Mouse (Mus musculus): ENCODE measurements at regions not wholly inside any gene's neighbourhood (a gene's known extent, or its start where the extent isn't known, plus 50 kb on each side); places are given as distances from the start of the nearest gene placed in this dataset.

DNA sequence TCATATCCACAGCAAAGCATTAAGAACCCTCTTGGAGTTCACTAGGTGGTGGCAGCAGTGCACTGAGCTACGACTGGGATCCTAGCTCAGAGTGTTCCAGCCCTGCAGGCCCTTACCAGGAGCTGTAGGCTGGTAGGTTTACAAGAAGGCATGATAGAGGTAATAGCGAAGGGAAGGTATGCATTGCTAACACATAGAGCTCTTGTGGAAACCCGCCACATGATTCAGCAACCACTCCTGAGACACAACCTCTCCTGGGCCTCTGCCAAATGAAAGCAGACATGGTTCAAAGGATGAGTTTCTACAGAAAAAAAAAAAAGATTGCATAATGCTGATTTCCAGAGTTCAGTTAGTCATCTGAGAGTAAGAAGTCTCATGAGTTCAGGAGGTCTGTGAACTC, 370.5 kb upstream of the Npvf start:
- Histone ChIP-seq H3K27ac (ENCODE audit: low read length) (no peak overlapping the region), H3K4me3 (ENCODE audit: low read depth, low read length) (no peak overlapping the region), H3K36me3 (ENCODE audit: control insufficient read depth, insufficient read depth, low read length) (no peaks in the 10 kb centered on the region), H3K9ac (replicated peaks; ENCODE audit: low read depth, low read length) (no peak overlapping the region), H3K27me3 (ENCODE audit: control insufficient read depth, insufficient read depth, low read length) (no peaks in the 10 kb centered on the region), H3K4me2 (replicated peaks; ENCODE audit: low read depth, low read length) (no peak overlapping the region), H3K4me1 (ENCODE audit: control insufficient read depth, insufficient read depth, low read length) (peaks cover 3% of the 10 kb centered on the region), H3K9me3 (ENCODE audit: control insufficient read depth, low read depth, low read length) (no peaks in the 10 kb centered on the region)
- 83% methylated on average over 3 of the region's 3 CpGs for WGBS
- no peak for ATAC-seq (ENCODE audit: insufficient number of reproducible peaks, insufficient read depth, low FRiP score, low read depth)

DNA sequence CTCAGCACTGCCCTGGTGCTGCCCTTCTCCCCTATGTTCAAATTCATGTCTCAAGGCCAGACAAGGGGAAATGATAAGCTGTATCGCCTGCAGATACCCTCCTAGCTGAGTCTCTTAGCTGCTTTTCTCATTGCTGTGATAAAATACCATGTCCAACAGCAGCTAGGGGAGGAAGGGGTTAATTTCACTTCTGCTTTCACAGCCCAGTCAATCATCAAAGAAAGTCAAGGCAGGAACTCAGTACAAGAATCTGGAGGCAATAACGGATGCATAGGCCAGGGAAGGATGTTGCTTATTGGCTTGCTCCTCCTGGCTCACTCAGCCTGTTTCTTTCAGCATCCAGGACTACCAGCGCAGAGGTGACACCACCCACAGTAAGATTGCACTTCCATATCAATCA, 371.2 kb upstream of the Npvf start:
- no peak overlapping the region for H3K27ac ChIP-seq (ENCODE audit: low read length)
- H3K9ac ChIP-seq (replicated peaks; ENCODE audit: low read depth, low read length) = no peak overlapping the region
- no peak overlapping the region for H3K4me3 ChIP-seq (ENCODE audit: low read depth, low read length)
- 67% methylated on average over 3 of the region's 3 CpGs for WGBS
- H3K9me3 ChIP-seq (ENCODE audit: control insufficient read depth, low read depth, low read length) = no peaks in the 10 kb centered on the region
- H3K27me3 ChIP-seq (ENCODE audit: control insufficient read depth, insufficient read depth, low read length) = no peaks in the 10 kb centered on the region
- H3K36me3 ChIP-seq (ENCODE audit: control insufficient read depth, insufficient read depth, low read length) = no peaks in the 10 kb centered on the region
- no peak overlapping the region for H3K4me2 ChIP-seq (replicated peaks; ENCODE audit: low read depth, low read length)
- H3K4me1 ChIP-seq (ENCODE audit: control insufficient read depth, insufficient read depth, low read length) = peaks cover 3% of the 10 kb centered on the region
- no peak for ATAC-seq (ENCODE audit: insufficient number of reproducible peaks, insufficient read depth, low FRiP score, low read depth)

DNA sequence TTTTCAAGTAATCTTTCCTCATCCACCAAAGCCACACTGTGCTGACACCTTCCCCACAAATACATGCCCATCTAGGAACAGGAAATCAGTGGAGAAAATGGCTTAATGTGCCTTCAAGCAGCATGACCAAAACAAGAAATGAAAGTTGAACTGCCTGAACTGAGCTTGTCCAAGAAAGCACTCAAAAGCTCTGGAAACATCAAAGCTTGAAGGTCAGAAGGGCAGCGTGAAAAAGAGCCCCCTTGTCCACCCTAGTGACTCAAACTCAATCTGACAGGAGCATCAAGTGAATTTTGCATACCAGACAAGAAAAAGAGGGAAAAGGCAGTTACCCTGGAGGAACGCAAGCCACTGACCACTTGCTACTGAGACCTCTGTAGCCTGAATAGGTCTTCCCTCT, 373.1 kb upstream of the Npvf start:
- no peaks in the 10 kb centered on the region for H3K36me3 ChIP-seq (ENCODE audit: control insufficient read depth, insufficient read depth, low read length)
- peaks cover 3% of the 10 kb centered on the region for H3K4me1 ChIP-seq (ENCODE audit: control insufficient read depth, insufficient read depth, low read length)
- no peak overlapping the region for H3K27ac ChIP-seq (ENCODE audit: low read length)
- H3K27me3 ChIP-seq (ENCODE audit: control insufficient read depth, insufficient read depth, low read length) = no peaks in the 10 kb centered on the region
- no peak overlapping the region for H3K9ac ChIP-seq (replicated peaks; ENCODE audit: low read depth, low read length)
- H3K9me3 ChIP-seq (ENCODE audit: control insufficient read depth, low read depth, low read length) = no peaks in the 10 kb centered on the region
- WGBS = 77% methylated on average over 2 of the region's 2 CpGs
- H3K4me3 ChIP-seq (ENCODE audit: low read depth, low read length) = no peak overlapping the region
- no peak overlapping the region for H3K4me2 ChIP-seq (replicated peaks; ENCODE audit: low read depth, low read length)
- no peak for ATAC-seq (ENCODE audit: insufficient number of reproducible peaks, insufficient read depth, low FRiP score, low read depth)

DNA sequence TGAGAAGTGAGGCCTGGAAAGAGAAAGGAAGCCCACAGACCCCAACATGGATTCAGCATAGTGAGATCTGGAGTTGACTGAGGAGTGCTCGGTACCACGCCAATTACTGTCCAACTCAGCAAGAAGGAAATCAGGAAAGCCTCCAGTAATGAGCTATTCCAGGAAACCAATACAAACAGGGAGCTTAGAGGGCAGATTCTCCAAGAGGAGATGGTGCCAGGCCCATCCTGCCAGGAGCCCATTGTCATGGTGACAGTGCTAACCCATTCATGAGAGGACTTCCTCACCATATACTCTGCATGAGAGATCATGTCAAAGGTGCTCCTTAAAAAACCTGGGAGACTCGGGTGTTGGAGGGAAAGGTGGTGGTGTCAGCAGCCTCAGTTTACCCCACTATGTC, 375.3 kb upstream of the Npvf start:
- no peak overlapping the region for H3K27ac ChIP-seq (ENCODE audit: low read length)
- H3K27me3 ChIP-seq (ENCODE audit: control insufficient read depth, insufficient read depth, low read length) = no peaks in the 10 kb centered on the region
- no peak overlapping the region for H3K4me3 ChIP-seq (ENCODE audit: low read depth, low read length)
- H3K4me1 ChIP-seq (ENCODE audit: control insufficient read depth, insufficient read depth, low read length) = peaks cover 3% of the 10 kb centered on the region; the same call in 1 of the 2 replicates
- no peaks in the 10 kb centered on the region for H3K9me3 ChIP-seq (ENCODE audit: control insufficient read depth, low read depth, low read length)
- 86% methylated on average over 3 of the region's 3 CpGs for WGBS
- ATAC-seq (ENCODE audit: insufficient number of reproducible peaks, insufficient read depth, low FRiP score, low read depth) = no peak
- H3K9ac ChIP-seq (replicated peaks; ENCODE audit: low read depth, low read length) = no peak overlapping the region
- H3K36me3 ChIP-seq (ENCODE audit: control insufficient read depth, insufficient read depth, low read length) = no peaks in the 10 kb centered on the region
- no peak overlapping the region for H3K4me2 ChIP-seq (replicated peaks; ENCODE audit: low read depth, low read length)

DNA sequence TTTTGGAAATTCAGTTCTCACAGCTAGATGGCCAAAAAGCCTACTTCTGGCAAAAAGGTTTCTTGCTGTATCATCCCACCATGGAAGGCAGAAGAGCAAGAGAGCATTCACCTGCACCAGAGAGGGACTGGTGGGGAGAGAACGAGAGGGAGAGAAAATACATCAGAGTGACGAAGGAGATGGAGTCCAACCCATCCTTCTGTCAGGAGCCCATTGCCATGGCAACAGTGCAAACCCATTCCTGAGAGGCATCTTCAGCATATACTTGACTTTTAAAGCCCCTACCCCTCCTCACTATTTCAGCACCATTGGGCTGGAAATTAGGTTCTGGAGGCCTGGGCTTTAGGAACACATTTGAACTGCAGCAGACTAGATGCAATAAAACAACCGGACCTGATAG, 375.7 kb upstream of the Npvf start:
- no peaks in the 10 kb centered on the region for H3K36me3 ChIP-seq (ENCODE audit: control insufficient read depth, insufficient read depth, low read length)
- no peaks in the 10 kb centered on the region for H3K9me3 ChIP-seq (ENCODE audit: control insufficient read depth, low read depth, low read length)
- no peak overlapping the region for H3K4me2 ChIP-seq (replicated peaks; ENCODE audit: low read depth, low read length)
- H3K4me1 ChIP-seq (ENCODE audit: control insufficient read depth, insufficient read depth, low read length) = peaks cover 3% of the 10 kb centered on the region; the same call in 1 of the 2 replicates
- WGBS = 87% methylated on average over 3 of the region's 3 CpGs
- no peaks in the 10 kb centered on the region for H3K27me3 ChIP-seq (ENCODE audit: control insufficient read depth, insufficient read depth, low read length)
- no peak for ATAC-seq (ENCODE audit: insufficient number of reproducible peaks, insufficient read depth, low FRiP score, low read depth)
- H3K9ac ChIP-seq (replicated peaks; ENCODE audit: low read depth, low read length) = no peak overlapping the region
- no peak overlapping the region for H3K27ac ChIP-seq (ENCODE audit: low read length)
- no peak overlapping the region for H3K4me3 ChIP-seq (ENCODE audit: low read depth, low read length)

DNA sequence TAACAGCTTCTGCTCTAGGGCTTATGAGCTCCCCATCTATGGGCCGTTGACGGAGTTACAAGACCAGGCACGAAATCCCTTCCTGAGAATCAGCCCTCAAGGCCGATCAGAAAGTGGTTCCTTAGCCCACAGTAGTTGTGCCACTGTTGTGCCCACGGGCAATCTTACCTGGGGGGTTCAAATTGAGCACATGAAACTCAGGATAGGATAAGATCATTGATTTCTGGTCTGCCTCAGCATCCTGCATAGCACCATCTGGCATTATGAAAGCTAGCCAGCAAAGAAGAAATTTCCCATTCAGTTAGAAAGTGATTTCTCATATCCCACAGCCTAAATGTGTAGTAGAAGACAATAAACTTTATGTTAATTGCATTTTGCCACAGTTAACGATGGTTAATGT, 379.6 kb upstream of the Npvf start:
- no peaks in the 10 kb centered on the region for H3K36me3 ChIP-seq (ENCODE audit: control insufficient read depth, insufficient read depth, low read length)
- WGBS = 82% methylated on average over 6 of the region's 6 CpGs
- no peaks in the 10 kb centered on the region for H3K27me3 ChIP-seq (ENCODE audit: control insufficient read depth, insufficient read depth, low read length)
- peaks cover 4% of the 10 kb centered on the region; the same call in 1 of the 2 replicates for H3K4me1 ChIP-seq (ENCODE audit: control insufficient read depth, insufficient read depth, low read length)
- no peak for ATAC-seq (ENCODE audit: insufficient number of reproducible peaks, insufficient read depth, low FRiP score, low read depth)
- H3K9me3 ChIP-seq (ENCODE audit: control insufficient read depth, low read depth, low read length) = no peaks in the 10 kb centered on the region
- no peak overlapping the region for H3K4me2 ChIP-seq (replicated peaks; ENCODE audit: low read depth, low read length)
- H3K9ac ChIP-seq (replicated peaks; ENCODE audit: low read depth, low read length) = no peak overlapping the region
- no peak overlapping the region for H3K4me3 ChIP-seq (ENCODE audit: low read depth, low read length)
- H3K27ac ChIP-seq (ENCODE audit: low read length) = no peak overlapping the region

DNA sequence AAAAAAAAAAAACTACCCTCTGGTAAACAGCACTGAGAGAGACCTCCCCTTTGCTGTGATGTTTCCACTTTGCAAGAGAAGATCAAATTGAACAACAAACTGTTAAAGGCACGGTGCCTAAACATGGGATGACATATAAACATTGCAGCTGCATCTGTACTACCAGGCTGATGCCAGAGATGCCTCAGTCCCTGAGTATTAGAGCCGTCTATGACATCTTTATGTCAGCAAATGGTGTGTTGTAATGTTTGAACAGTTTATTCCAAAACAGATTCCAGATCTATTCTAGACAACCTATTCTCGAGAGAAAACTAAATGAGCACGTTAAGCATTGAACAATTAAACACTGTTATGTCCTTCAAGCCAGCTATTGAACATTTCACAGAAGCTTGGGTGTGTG, 381.8 kb upstream of the Npvf start:
- no peaks in the 10 kb centered on the region for H3K27me3 ChIP-seq (ENCODE audit: control insufficient read depth, insufficient read depth, low read length)
- no peak overlapping the region; the same call in 1 of the 2 replicates for H3K27ac ChIP-seq (ENCODE audit: low read length)
- H3K9ac ChIP-seq (replicated peaks; ENCODE audit: low read depth, low read length) = no peak overlapping the region
- H3K36me3 ChIP-seq (ENCODE audit: control insufficient read depth, insufficient read depth, low read length) = no peaks in the 10 kb centered on the region
- no peak overlapping the region for H3K4me2 ChIP-seq (replicated peaks; ENCODE audit: low read depth, low read length)
- WGBS = 50% methylated on average over 4 of the region's 4 CpGs
- H3K4me1 ChIP-seq (ENCODE audit: control insufficient read depth, insufficient read depth, low read length) = peaks cover 4% of the 10 kb centered on the region; the same call in 1 of the 2 replicates
- no peak for ATAC-seq (ENCODE audit: insufficient number of reproducible peaks, insufficient read depth, low FRiP score, low read depth)
- H3K9me3 ChIP-seq (ENCODE audit: control insufficient read depth, low read depth, low read length) = no peaks in the 10 kb centered on the region
- no peak overlapping the region for H3K4me3 ChIP-seq (ENCODE audit: low read depth, low read length)

DNA sequence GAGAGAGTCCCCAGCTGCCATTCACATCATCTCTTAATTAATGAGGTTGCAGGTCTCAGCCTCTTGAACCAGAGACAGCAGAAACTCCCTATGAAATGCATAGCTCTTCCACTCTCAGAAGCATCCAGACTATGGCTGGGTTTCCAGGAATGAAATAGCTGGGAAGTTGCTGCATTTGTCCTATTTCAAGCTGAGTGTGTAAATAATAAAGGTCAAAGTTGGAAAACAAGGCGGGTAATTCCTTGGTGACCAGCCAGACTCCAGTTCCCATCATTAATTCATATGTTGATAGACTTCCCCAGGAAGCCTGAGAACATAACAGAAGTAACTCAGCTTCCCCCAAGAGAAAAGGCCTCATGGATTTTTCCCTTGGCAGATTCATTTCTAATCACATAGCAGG, 382.3 kb upstream of the Npvf start:
- no peak overlapping the region for H3K4me2 ChIP-seq (replicated peaks; ENCODE audit: low read depth, low read length)
- no peaks in the 10 kb centered on the region for H3K36me3 ChIP-seq (ENCODE audit: control insufficient read depth, insufficient read depth, low read length)
- 39% methylated on average over 1 of the region's 1 CpGs for WGBS
- no peaks in the 10 kb centered on the region for H3K27me3 ChIP-seq (ENCODE audit: control insufficient read depth, insufficient read depth, low read length)
- no peaks in the 10 kb centered on the region for H3K9me3 ChIP-seq (ENCODE audit: control insufficient read depth, low read depth, low read length)
- no peak for ATAC-seq (ENCODE audit: insufficient number of reproducible peaks, insufficient read depth, low FRiP score, low read depth)
- no peak overlapping the region for H3K9ac ChIP-seq (replicated peaks; ENCODE audit: low read depth, low read length)
- peaks cover 4% of the 10 kb centered on the region; the same call in 1 of the 2 replicates for H3K4me1 ChIP-seq (ENCODE audit: control insufficient read depth, insufficient read depth, low read length)
- no peak overlapping the region; the same call in 1 of the 2 replicates for H3K27ac ChIP-seq (ENCODE audit: low read length)
- H3K4me3 ChIP-seq (ENCODE audit: low read depth, low read length) = no peak overlapping the region

DNA sequence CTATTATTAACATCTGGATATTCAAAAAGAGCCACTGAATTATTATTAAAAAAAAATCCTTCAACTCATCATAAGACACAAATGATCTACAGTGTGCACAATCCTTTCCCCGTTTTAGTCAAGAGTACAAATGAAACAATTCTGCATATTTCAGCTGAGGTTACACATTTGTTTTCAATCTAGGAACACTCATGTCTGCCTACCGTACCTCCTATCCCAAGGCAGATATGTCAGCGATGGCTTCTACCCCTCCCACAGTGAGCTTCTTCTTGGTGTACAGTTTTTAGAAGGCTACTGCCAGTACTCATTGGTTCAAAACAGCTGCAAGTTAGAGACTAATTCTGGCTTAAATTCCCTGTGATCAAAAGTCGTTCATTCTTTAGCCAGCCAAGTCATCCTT, 382.7 kb upstream of the Npvf start:
- ATAC-seq (ENCODE audit: insufficient number of reproducible peaks, insufficient read depth, low FRiP score, low read depth) = no peak

More for the DNA sequence above, 382.7 kb upstream of the Npvf start:
- Histone ChIP-seq H3K9ac (replicated peaks; ENCODE audit: low read depth, low read length) (no peak overlapping the region), H3K27ac (ENCODE audit: low read length) (peak overlapping the region; percentile 34; the same call in 1 of the 2 replicates), H3K4me1 (ENCODE audit: control insufficient read depth, insufficient read depth, low read length) (peaks cover 4% of the 10 kb centered on the region; the same call in 1 of the 2 replicates), H3K9me3 (ENCODE audit: control insufficient read depth, low read depth, low read length) (no peaks in the 10 kb centered on the region), H3K4me3 (ENCODE audit: low read depth, low read length) (no peak overlapping the region), H3K36me3 (ENCODE audit: control insufficient read depth, insufficient read depth, low read length) (no peaks in the 10 kb centered on the region), H3K4me2 (replicated peaks; ENCODE audit: low read depth, low read length) (no peak overlapping the region), H3K27me3 (ENCODE audit: control insufficient read depth, insufficient read depth, low read length) (no peaks in the 10 kb centered on the region)
- 47% methylated on average over 4 of the region's 4 CpGs for WGBS

All from stomach, embryonic 14.5 days (tissue).